Mouse (Mus musculus): ENCODE results near the gene Twsg1. TPM values are rescaled to one million over a fixed set of nuclear protein-coding genes. Genes with fewer than 3 reads are reported as not detected.

The Twsg1 gene
- polyA plus RNA-seq, 1 experiment from 2014 or later = 140 TPM

- Histone ChIP-seq H3K4me2 (replicated peaks) (no peak overlapping the region), H3K36me3 (peaks cover 60% of the 10 kb centered on the region), H3K4me3 (no peak overlapping the region), H3K9ac (no peak overlapping the region), H3K27ac (no peak overlapping the region), H3K9me3 (no peaks in the 10 kb centered on the region), H3K27me3 (no peaks in the 10 kb centered on the region), H3K4me1 (peaks cover 7% of the 10 kb centered on the region)
- WGBS = 85% methylated on average over 7 of the region's 7 CpGs
- ATAC-seq (ENCODE audit: low FRiP score, low read depth) = no peak
Measured at GRCm38 (mm10) chr17:65930158-65930826, 20.7 kb downstream of the Twsg1 start.

GRCm38 (mm10) chr17:65929319-65929978, 21.6 kb downstream of the Twsg1 start:
- peaks cover 64% of the 10 kb centered on the region for H3K36me3 ChIP-seq
- no peak overlapping the region for H3K9ac ChIP-seq
- no peak overlapping the region for H3K27ac ChIP-seq
- H3K4me3 ChIP-seq = no peak overlapping the region
- no peak for ATAC-seq (ENCODE audit: low FRiP score, low read depth)
- H3K9me3 ChIP-seq = no peaks in the 10 kb centered on the region
- WGBS = 84% methylated on average over 22 of the region's 22 CpGs
- H3K4me1 ChIP-seq = peaks cover 7% of the 10 kb centered on the region
- no peaks in the 10 kb centered on the region for H3K27me3 ChIP-seq
- no peak overlapping the region for H3K4me2 ChIP-seq (replicated peaks)

GRCm38 (mm10) chr17:65927077-65927476, 23.9 kb downstream of the Twsg1 start:
- no peak overlapping the region for H3K4me2 ChIP-seq (replicated peaks)

GRCm38 (mm10) chr17:65924218-65924617, 26.8 kb downstream of the Twsg1 start:
- Histone ChIP-seq H3K4me1 (no peaks in the 10 kb centered on the region), H3K4me3 (no peak overlapping the region), H3K9me3 (no peaks in the 10 kb centered on the region), H3K36me3 (peaks cover 68% of the 10 kb centered on the region), H3K9ac (no peak overlapping the region), H3K27ac (no peak overlapping the region), H3K4me2 (replicated peaks) (no peak overlapping the region), H3K27me3 (no peaks in the 10 kb centered on the region)
- 79% methylated on average over 5 of the region's 5 CpGs for WGBS
- no peak for ATAC-seq (ENCODE audit: low FRiP score, low read depth)

More at GRCm38 (mm10) chr17:65927077-65927476, 23.9 kb downstream of the Twsg1 start:
- 59% methylated on average over 4 of the region's 4 CpGs for WGBS
- H3K4me3 ChIP-seq = no peak overlapping the region
- peaks cover 7% of the 10 kb centered on the region for H3K4me1 ChIP-seq
- no peak overlapping the region for H3K9ac ChIP-seq
- no peak overlapping the region; the same call in 1 of the 2 replicates for H3K27ac ChIP-seq
- H3K27me3 ChIP-seq = no peaks in the 10 kb centered on the region
- H3K36me3 ChIP-seq = peaks cover 63% of the 10 kb centered on the region
- ATAC-seq (ENCODE audit: low FRiP score, low read depth) = no peak
- H3K9me3 ChIP-seq = no peaks in the 10 kb centered on the region

- Histone ChIP-seq H3K4me3 (no peak overlapping the region), H3K4me1 (0 out of 2 replicates have a peak, but pooled peaks cover 2% of the 10 kb centered on the region), H3K36me3 (peaks cover 59% of the 10 kb centered on the region), H3K27ac (no peak overlapping the region), H3K27me3 (no peaks in the 10 kb centered on the region), H3K9me3 (no peaks in the 10 kb centered on the region), H3K9ac (no peak overlapping the region), H3K4me2 (replicated peaks) (no peak overlapping the region)
- 80% methylated on average over 6 of the region's 6 CpGs for WGBS
- ATAC-seq (ENCODE audit: low FRiP score, low read depth) = no peak
Measured at GRCm38 (mm10) chr17:65921975-65922374, 29.1 kb downstream of the Twsg1 start.

GRCm38 (mm10) chr17:65919235-65919634, 31.8 kb downstream of the Twsg1 start:
- no peak overlapping the region for H3K4me2 ChIP-seq (replicated peaks)
- H3K36me3 ChIP-seq = peaks cover 38% of the 10 kb centered on the region
- no peak overlapping the region for H3K27ac ChIP-seq
- H3K9ac ChIP-seq = no peak overlapping the region
- no peaks in the 10 kb centered on the region for H3K9me3 ChIP-seq
- no peak for ATAC-seq (ENCODE audit: low FRiP score, low read depth)
- H3K27me3 ChIP-seq = no peaks in the 10 kb centered on the region
- peaks cover 8% of the 10 kb centered on the region; the same call in 1 of the 2 replicates for H3K4me1 ChIP-seq
- 79% methylated on average over 3 of the region's 3 CpGs for WGBS
- no peak overlapping the region for H3K4me3 ChIP-seq

GRCm38 (mm10) chr17:65916135-65916668, 34.8 kb downstream of the Twsg1 start:
- Histone ChIP-seq H3K9me3 (no peaks in the 10 kb centered on the region), H3K4me2 (replicated peaks) (no peak overlapping the region), H3K36me3 (peaks cover 12% of the 10 kb centered on the region), H3K4me1 (peaks cover 19% of the 10 kb centered on the region), H3K27ac (peak overlapping the region; percentile 87), H3K4me3 (no peak overlapping the region), H3K27me3 (no peaks in the 10 kb centered on the region), H3K9ac (no peak overlapping the region)
- 56% methylated on average over 8 of the region's 8 CpGs for WGBS
- ATAC-seq (ENCODE audit: low FRiP score, low read depth) = peak; percentile 86

- H3K27me3 ChIP-seq = no peaks in the 10 kb centered on the region
- WGBS = 41% methylated on average over 6 of the region's 6 CpGs
- peaks cover 20% of the 10 kb centered on the region for H3K4me1 ChIP-seq
- H3K36me3 ChIP-seq = peaks cover 7% of the 10 kb centered on the region
- no peak for ATAC-seq (ENCODE audit: low FRiP score, low read depth)
- no peak overlapping the region for H3K4me3 ChIP-seq
- H3K4me2 ChIP-seq (replicated peaks) = no peak overlapping the region
- no peak overlapping the region for H3K27ac ChIP-seq
- no peaks in the 10 kb centered on the region for H3K9me3 ChIP-seq
- H3K9ac ChIP-seq = no peak overlapping the region
Measured at GRCm38 (mm10) chr17:65914083-65914482, 36.9 kb downstream of the Twsg1 start.

GRCm38 (mm10) chr17:65912202-65912601, 38.8 kb downstream of the Twsg1 start:
- ATAC-seq (ENCODE audit: low FRiP score, low read depth) = no peak
- no peak overlapping the region for H3K9ac ChIP-seq
- 89% methylated on average over 2 of the region's 2 CpGs for WGBS

GRCm38 (mm10) chr17:65911285-65912069, 39.5 kb downstream of the Twsg1 start:
- peaks cover 25% of the 10 kb centered on the region for H3K4me1 ChIP-seq
- H3K4me2 ChIP-seq (replicated peaks) = no peak overlapping the region

More at GRCm38 (mm10) chr17:65912202-65912601, 38.8 kb downstream of the Twsg1 start:
- H3K27ac ChIP-seq = no peak overlapping the region
- H3K27me3 ChIP-seq = no peaks in the 10 kb centered on the region
- no peaks in the 10 kb centered on the region for H3K9me3 ChIP-seq
- H3K4me3 ChIP-seq = no peak overlapping the region
- H3K4me1 ChIP-seq = peaks cover 20% of the 10 kb centered on the region
- 0 out of 2 replicates have a peak, but pooled peaks cover 3% of the 10 kb centered on the region for H3K36me3 ChIP-seq
- no peak overlapping the region for H3K4me2 ChIP-seq (replicated peaks)

GRCm38 (mm10) chr17:65908270-65908669, 42.8 kb downstream of the Twsg1 start:
- no peaks in the 10 kb centered on the region for H3K36me3 ChIP-seq
- H3K27me3 ChIP-seq = no peaks in the 10 kb centered on the region
- ATAC-seq (ENCODE audit: low FRiP score, low read depth) = no peak
- H3K4me3 ChIP-seq = no peak overlapping the region
- no peaks in the 10 kb centered on the region for H3K9me3 ChIP-seq
- H3K4me1 ChIP-seq = peaks cover 21% of the 10 kb centered on the region
- H3K4me2 ChIP-seq (replicated peaks) = no peak overlapping the region
- no peak overlapping the region for H3K9ac ChIP-seq
- H3K27ac ChIP-seq = no peak overlapping the region

More at GRCm38 (mm10) chr17:65911285-65912069, 39.5 kb downstream of the Twsg1 start:
- WGBS = 48% methylated on average over 15 of the region's 15 CpGs
- Histone ChIP-seq H3K27ac (no peak overlapping the region), H3K9ac (no peak overlapping the region), H3K9me3 (no peaks in the 10 kb centered on the region), H3K36me3 (0 out of 2 replicates have a peak, but pooled peaks cover 3% of the 10 kb centered on the region), H3K4me3 (no peak overlapping the region), H3K27me3 (no peaks in the 10 kb centered on the region)
- ATAC-seq (ENCODE audit: low FRiP score, low read depth) = no peak
